Mouse (Mus musculus): ENCODE measurements at regions not wholly inside any gene's neighbourhood (a gene's known extent, or its start where the extent isn't known, plus 50 kb on each side); places are given as distances from the start of the nearest gene placed in this dataset.

- DNase-seq = no peak
Measured at GRCm38 (mm10) chr10:66912440-66912839, 183.5 kb upstream of the Jmjd1c start.

- DNase-seq = no peak
Measured at GRCm38 (mm10) chr10:66913187-66913586, 182.7 kb upstream of the Jmjd1c start.

- no peak for DNase-seq
Measured at GRCm38 (mm10) chr10:66913627-66914026, 182.3 kb upstream of the Jmjd1c start.

- DNase-seq = no peak
Measured at GRCm38 (mm10) chr10:66914288-66914975, 181.5 kb upstream of the Jmjd1c start.

- DNase-seq = no peak
Measured at GRCm38 (mm10) chr10:66915801-66916200, 180.1 kb upstream of the Jmjd1c start.

GRCm38 (mm10) chr10:66917725-66918124 lies 178.2 kb upstream of the Jmjd1c start:
- no peak for DNase-seq

- no peak for DNase-seq
Measured at GRCm38 (mm10) chr10:66918713-66919112, 177.2 kb upstream of the Jmjd1c start.

GRCm38 (mm10) chr10:66919953-66920760 lies 175.8 kb upstream of the Jmjd1c start:
- peak; percentile 60 to 70 for DNase-seq

- peak; percentile 87 for DNase-seq
Measured at GRCm38 (mm10) chr10:66920761-66921684, 174.9 kb upstream of the Jmjd1c start.

- no peak for DNase-seq
Measured at GRCm38 (mm10) chr10:66921776-66922175, 174.1 kb upstream of the Jmjd1c start.

GRCm38 (mm10) chr10:66922314-66922713 lies 173.6 kb upstream of the Jmjd1c start:
- DNase-seq = no peak

GRCm38 (mm10) chr10:66923947-66924346 lies 172.0 kb upstream of the Jmjd1c start:
- DNase-seq = no peak

- DNase-seq = no peak
Measured at GRCm38 (mm10) chr10:66924418-66924817, 171.5 kb upstream of the Jmjd1c start.

GRCm38 (mm10) chr10:66925553-66926127 lies 170.3 kb upstream of the Jmjd1c start:
- DNase-seq = no peak

- no peak for DNase-seq
Measured at GRCm38 (mm10) chr10:66927651-66928050, 168.3 kb upstream of the Jmjd1c start.

GRCm38 (mm10) chr10:66928211-66928990 lies 167.5 kb upstream of the Jmjd1c start:
- no peak for DNase-seq

GRCm38 (mm10) chr10:66930563-66930962 lies 165.4 kb upstream of the Jmjd1c start:
- DNase-seq = no peak

GRCm38 (mm10) chr10:66931505-66931904 lies 164.4 kb upstream of the Jmjd1c start:
- DNase-seq = no peak

GRCm38 (mm10) chr10:66932544-66932943 lies 163.4 kb upstream of the Jmjd1c start:
- no peak for DNase-seq

- no peak for DNase-seq
Measured at GRCm38 (mm10) chr10:66933689-66934088, 162.2 kb upstream of the Jmjd1c start.

GRCm38 (mm10) chr10:66935731-66936130 lies 160.2 kb upstream of the Jmjd1c start:
- DNase-seq = no peak

GRCm38 (mm10) chr10:66937116-66937515 lies 158.8 kb upstream of the Jmjd1c start:
- no peak for DNase-seq
